Mouse (Mus musculus) T-helper 2 cell (primary cell): ENCODE results near the gene Pgf.

Experiments used
- in situ Hi-C: fragments of 300-600 bp; cut with MboI, MseI; formaldehyde crosslinking; loops from one replicate; pipeline ENCODE4 v1.15.1; 2025; ENCODE audit warnings: high pct_unique_total_duplicates

Gene Pgf

GRCm38 (mm10) chr12:85177740-85178239 is at the start of gene Pgf:
Gene Pgf, minus strand, starts transcription at chr12:85177790.
- in situ Hi-C loops, result loop anchor here (10.0 kb wide), 1 partner anchor 817 kb away; no protein-coding TSS in a partner anchor

GRCm38 (mm10) chr12:85227227-85227626 is 49.6 kb upstream of the Pgf start:
- in situ Hi-C loops, result no loop called here

- in situ Hi-C loops, result loop anchor here (5.0 kb wide), 1 partner anchor 62 kb away; no protein-coding TSS in a partner anchor
These were observed 42.3 kb upstream of the Pgf start for GRCm38 (mm10) chr12:85219905-85220290.

GRCm38 (mm10) chr12:85219236-85219904 is 41.8 kb upstream of the Pgf start, which contains the start of gene Eif2b2:
Gene Eif2b2, plus strand, starts transcription at chr12:85219481.
- in situ Hi-C loops, result loop anchor here (5.0 kb wide), 1 partner anchor 63 kb away; no protein-coding TSS in a partner anchor

GRCm38 (mm10) chr12:85217733-85218310 is 40.2 kb upstream of the Pgf start:
- in situ Hi-C loops, result loop anchor here (5.0 kb wide), 1 partner anchor 64 kb away; no protein-coding TSS in a partner anchor

- in situ Hi-C loops, result loop anchor here (5.0 kb wide), 1 partner anchor 67 kb away; no protein-coding TSS in a partner anchor
These were observed 37.4 kb upstream of the Pgf start for GRCm38 (mm10) chr12:85215031-85215430.

GRCm38 (mm10) chr12:85208687-85209199 is 31.2 kb upstream of the Pgf start:
- in situ Hi-C loops, result no loop called here

GRCm38 (mm10) chr12:85205425-85205824 is 27.8 kb upstream of the Pgf start:
- in situ Hi-C loops, result no loop called here

- in situ Hi-C loops, result no loop called here
These were observed 26.5 kb upstream of the Pgf start for GRCm38 (mm10) chr12:85204105-85204504.

GRCm38 (mm10) chr12:85203699-85204098 is 26.1 kb upstream of the Pgf start:
- in situ Hi-C loops, result no loop called here

GRCm38 (mm10) chr12:85202191-85202590 is 24.6 kb upstream of the Pgf start:
- in situ Hi-C loops, result no loop called here

- in situ Hi-C loops, result no loop called here
These were observed 24.2 kb upstream of the Pgf start for GRCm38 (mm10) chr12:85201830-85202147.

GRCm38 (mm10) chr12:85200929-85201829 is 23.6 kb upstream of the Pgf start:
- in situ Hi-C loops, result no loop called here

- in situ Hi-C loops, result no loop called here
These were observed 22.4 kb upstream of the Pgf start for GRCm38 (mm10) chr12:85199954-85200353.

- in situ Hi-C loops, result no loop called here
These were observed 20.3 kb upstream of the Pgf start for GRCm38 (mm10) chr12:85197936-85198335.

- in situ Hi-C loops, result no loop called here
These were observed 19.8 kb upstream of the Pgf start for GRCm38 (mm10) chr12:85197371-85197770.

GRCm38 (mm10) chr12:85196191-85196590 is 18.6 kb upstream of the Pgf start:
- in situ Hi-C loops, result no loop called here

GRCm38 (mm10) chr12:85195086-85195485 is 17.5 kb upstream of the Pgf start:
- in situ Hi-C loops, result no loop called here

- in situ Hi-C loops, result no loop called here
These were observed 17.0 kb upstream of the Pgf start for GRCm38 (mm10) chr12:85194623-85195018.

- in situ Hi-C loops, result no loop called here
These were observed 16.5 kb upstream of the Pgf start for GRCm38 (mm10) chr12:85193923-85194622.

GRCm38 (mm10) chr12:85193146-85193545 is 15.6 kb upstream of the Pgf start:
- in situ Hi-C loops, result no loop called here
